Mouse (Mus musculus): ENCODE measurements around the gene Notch4.

DNA sequence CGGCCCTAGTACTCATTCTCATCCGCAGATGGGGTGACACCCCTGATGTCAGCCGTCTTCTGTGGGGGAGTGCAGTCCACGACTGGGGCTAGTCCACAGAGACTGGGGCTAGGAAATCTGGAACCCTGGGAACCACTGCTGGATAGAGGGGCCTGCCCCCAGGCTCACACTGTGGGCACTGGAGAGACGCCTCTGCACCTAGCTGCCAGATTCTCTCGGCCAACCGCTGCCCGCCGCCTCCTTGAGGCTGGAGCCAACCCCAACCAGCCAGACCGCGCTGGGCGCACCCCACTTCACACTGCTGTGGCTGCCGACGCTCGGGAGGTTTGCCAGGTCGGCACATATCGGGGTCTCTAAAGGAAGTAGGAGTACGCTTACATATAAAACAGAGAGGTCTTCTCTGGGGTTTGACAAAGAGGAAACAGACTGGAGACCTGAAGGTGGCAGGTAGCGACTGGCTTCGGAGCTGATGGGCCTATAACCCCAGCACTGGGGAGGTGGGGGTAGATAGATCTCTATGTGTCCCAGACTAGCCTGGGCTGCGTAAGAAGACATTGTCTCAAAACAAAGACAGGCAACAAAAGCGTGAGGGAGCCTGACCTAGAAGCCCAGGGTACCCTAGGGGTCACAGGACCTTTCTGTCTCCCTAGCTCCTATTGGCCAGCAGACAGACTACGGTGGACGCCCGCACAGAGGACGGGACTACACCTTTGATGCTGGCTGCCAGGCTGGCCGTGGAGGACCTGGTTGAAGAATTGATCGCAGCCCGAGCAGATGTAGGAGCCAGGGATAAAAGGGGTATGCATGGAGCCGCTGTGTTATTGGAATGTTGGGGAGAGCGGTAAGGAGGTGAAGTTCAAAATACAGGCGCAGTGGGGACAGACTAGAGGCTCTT is 22.1 kb downstream of the Notch4 start:
- TF ChIP-seq EP300 (IDR thresholded peaks at IDR 0.05; ENCODE audit: low read depth): no peak
- TF ChIP-seq CTCF (IDR thresholded peaks at IDR 0.05; ENCODE audit: low read depth): no peak
